Mouse (Mus musculus) Patski (cell line): ENCODE measurements around the gene Olfr77. TPM values are rescaled to one million over a fixed set of nuclear protein-coding genes. Genes with fewer than 3 reads are reported as not detected.

Experiments
- ATAC-seq: fragments of 100-300 bp; one replicate; pipeline ENCODE4 v1.8.0; 2021
- CTCF ChIA-PET: fragments of 350-600 bp; sonication (Branson Sonifier 250); formaldehyde crosslinking; loops from one replicate; lab custom pipeline; 2022; ENCODE audit warnings: inconsistent platforms; lab: Charles Lee
- POLR2A ChIA-PET: fragments of 350-600 bp; sonication (Branson Sonifier 250); formaldehyde crosslinking; loops from one replicate; lab custom pipeline; 2022; ENCODE audit warnings: antibody characterized with exemption, inconsistent platforms; lab: Charles Lee
- DNase-seq: peaks from one replicate; pipeline ENCODE4 v3.0.0-alpha.2; 2011; ENCODE audit warnings: low read depth, low spot score
- H3K27me3 ChIP-seq: fragments of 371-371 bp; one replicate; pipeline ENCODE4 v1.5.1; 2021
- CTCF ChIP-seq: fragments of 100-300 bp; IDR thresholded peaks from one replicate; pipeline ENCODE4 v1.5.1; 2021
- in situ Hi-C: fragments of 300-500 bp; cut with MboI; formaldehyde crosslinking; loops from 3 replicates; pipeline ENCODE4 v1.11.1; 2018; ENCODE audit warnings: low pct_unique_long_range_greater_than_20kb, mixed read lengths
- polyA plus RNA-seq: library from polyadenylated mRNA; unstranded; gene quantifications from one replicate; pipeline ENCODE4 v1.2.3, GENCODE M21; 2021

Gene Olfr77
- polyA plus RNA-seq, result 2.6 TPM

GRCm38 (mm10) chr9:19916565-19916964, at the start of gene Olfr77:
Gene Olfr77, plus strand, starts transcription at chr9:19916865.
- CTCF ChIA-PET, result no interaction called here
- DNase-seq, result no peak
- in situ Hi-C loops, result no loop called here
- no peak for ATAC-seq
- peaks cover 20% of the 10 kb centered on the region for H3K27me3 ChIP-seq
- POLR2A ChIA-PET, result no interaction called here
- no peak for TF ChIP-seq CTCF

- in situ Hi-C loops, result no loop called here
- DNase-seq (no peak), ATAC-seq (no peak)
- ChIA-PET POLR2A (no interaction called here), CTCF (no interaction called here)
- H3K27me3 ChIP-seq, result peaks cover 6% of the 10 kb centered on the region
- TF ChIP-seq CTCF, result no peak
These were observed 28.8 kb upstream of the Olfr77 start, which contains the start of gene Olfr862 for GRCm38 (mm10) chr9:19887904-19888303. Gene Olfr862, minus strand, starts transcription at chr9:19888004.

- ATAC-seq, result no peak
- POLR2A ChIA-PET, result no interaction called here
- no peak for DNase-seq
- CTCF ChIA-PET, result no interaction called here
- H3K27me3 ChIP-seq, result no peaks in the 10 kb centered on the region
- TF ChIP-seq CTCF, result no peak
- in situ Hi-C loops, result no loop called here
These were observed 5.5 kb upstream of the Olfr77 start for GRCm38 (mm10) chr9:19911170-19911569.

Other genes with a start within 250 kb of the Olfr77 start
- not detected for gene Olfr857, start 207.4 kb upstream of the Olfr77 start, polyA plus RNA-seq
- gene Olfr58, start 136.6 kb upstream of the Olfr77 start, polyA plus RNA-seq, result not detected
- not detected for gene Olfr859, start 112.0 kb upstream of the Olfr77 start, polyA plus RNA-seq
- not detected for gene Olfr860, start 67.1 kb upstream of the Olfr77 start, polyA plus RNA-seq
- not detected for gene Olfr862, start 28.9 kb upstream of the Olfr77 start, polyA plus RNA-seq
- gene Olfr866, start 111.2 kb downstream of the Olfr77 start, polyA plus RNA-seq, result not detected
- gene Olfr867, start 140.7 kb downstream of the Olfr77 start, polyA plus RNA-seq, result not detected
- not detected for gene Olfr868, start 181.8 kb downstream of the Olfr77 start, polyA plus RNA-seq
- gene Olfr869, start 212.1 kb downstream of the Olfr77 start, polyA plus RNA-seq, result not detected